Mouse (Mus musculus) large intestine, adult 2 months (tissue): ENCODE data around the gene Cchcr1. TPM values are rescaled to one million over a fixed set of nuclear protein-coding genes. Genes with fewer than 3 reads are reported as not detected.

Experiments used
- DNase-seq: peaks from one replicate; pipeline ENCODE4 v3.0.0-alpha.2; 2012; ENCODE audit warnings: low read depth, low spot score
- WGBS: fragments of 180-500 bp; shearing (Covaris S2); methylation state at CpG from one replicate; pipeline ENCODE4 v1.1.7; 2018; 5-methylcytosine and 5-hydroxymethylcytosine counted together
- polyA plus RNA-seq: library from polyadenylated mRNA; depleted of rRNA; stranded (reverse); fragments of >200 nt; gene quantifications from 2 replicates; pipeline ENCODE4 v1.2.3, GENCODE M21; 2012; rRNA removed

Gene Cchcr1
- polyA plus RNA-seq, 1 experiment: 6.5 TPM

GRCm38 (mm10) chr17:35550143-35550494 is 33.2 kb downstream of the Cchcr1 start:
- DNase-seq: no peak
- 89% methylated on average over 4 of the region's 4 CpGs for WGBS

GRCm38 (mm10) chr17:35550871-35551270 is 34.0 kb downstream of the Cchcr1 start:
- no peak for DNase-seq
- WGBS: 37% methylated on average over 8 of the region's 8 CpGs

GRCm38 (mm10) chr17:35551881-35552414 is 35.0 kb downstream of the Cchcr1 start, which contains the start of gene Cdsn:
Gene Cdsn, plus strand, starts transcription at chr17:35552128.
- no peak for DNase-seq
- WGBS: 89% methylated on average over 10 of the region's 10 CpGs

- no peak for DNase-seq
- 89% methylated on average over 5 of the region's 5 CpGs for WGBS
Measured at GRCm38 (mm10) chr17:35554321-35554720, 37.4 kb downstream of the Cchcr1 start.

GRCm38 (mm10) chr17:35554761-35555397 is 38.0 kb downstream of the Cchcr1 start:
- DNase-seq: no peak
- 92% methylated on average over 18 of the region's 18 CpGs for WGBS

GRCm38 (mm10) chr17:35556186-35556765 is 39.4 kb downstream of the Cchcr1 start:
- no peak for DNase-seq
- WGBS: 43% methylated on average over 13 of the region's 13 CpGs

- DNase-seq: peak; percentile 74
- WGBS: 8% methylated on average over 5 of the region's 5 CpGs
Measured at GRCm38 (mm10) chr17:35556812-35557211, 39.9 kb downstream of the Cchcr1 start.

GRCm38 (mm10) chr17:35557351-35557750 is 40.5 kb downstream of the Cchcr1 start:
- 41% methylated on average over 9 of the region's 9 CpGs for WGBS
- no peak for DNase-seq

GRCm38 (mm10) chr17:35558216-35558615 is 41.3 kb downstream of the Cchcr1 start:
- no peak for DNase-seq
- WGBS: 67% methylated on average over 8 of the region's 8 CpGs

GRCm38 (mm10) chr17:35567150-35567549 is 50.2 kb downstream of the Cchcr1 start, which contains the start of gene 2300002M23Rik:
Gene 2300002M23Rik, plus strand, starts transcription at chr17:35567450.
- 33% methylated on average over 3 of the region's 3 CpGs for WGBS
- DNase-seq: no peak

GRCm38 (mm10) chr17:35567767-35568166 is 50.9 kb downstream of the Cchcr1 start:
- 39% methylated on average over 9 of the region's 9 CpGs for WGBS
- DNase-seq: no peak

GRCm38 (mm10) chr17:35569091-35569944 is 52.4 kb downstream of the Cchcr1 start:
- DNase-seq: no peak
- 13% methylated on average over 28 of the region's 28 CpGs for WGBS

- WGBS: 87% methylated on average over 14 of the region's 14 CpGs
- no peak for DNase-seq
Measured at GRCm38 (mm10) chr17:35570836-35571235, 53.9 kb downstream of the Cchcr1 start.

GRCm38 (mm10) chr17:35571477-35571876 is 54.6 kb downstream of the Cchcr1 start:
- 93% methylated on average over 7 of the region's 7 CpGs for WGBS

GRCm38 (mm10) chr17:35578211-35578610 is 61.3 kb downstream of the Cchcr1 start:
- WGBS: 17% methylated on average over 6 of the region's 6 CpGs
- DNase-seq: peak; percentile 94

More at GRCm38 (mm10) chr17:35571477-35571876, 54.6 kb downstream of the Cchcr1 start:
- no peak for DNase-seq

Other genes with a start within 250 kb of the Cchcr1 start
- gene H2-Q1, start 196.7 kb upstream of the Cchcr1 start, polyA plus RNA-seq: 16.5 and 51.5 TPM in 2 replicates
- 245 and 632 TPM in 2 replicates for gene H2-Q2, start 174.9 kb upstream of the Cchcr1 start, polyA plus RNA-seq
- 80.0 and 122 TPM in 2 replicates for gene H2-Q4, start 137.5 kb upstream of the Cchcr1 start, polyA plus RNA-seq
- 52.5 and 53.5 TPM in 2 replicates for gene H2-Q6, start 92.2 kb upstream of the Cchcr1 start, polyA plus RNA-seq
- gene H2-Q7, start 77.9 kb upstream of the Cchcr1 start, polyA plus RNA-seq: 127 and 155 TPM in 2 replicates
- 7.5 and 13.8 TPM in 2 replicates for gene H2-Q10, start 47.0 kb upstream of the Cchcr1 start, polyA plus RNA-seq
- gene Pou5f1, start 11.1 kb upstream of the Cchcr1 start, polyA plus RNA-seq: not detected in 2 replicates
- gene Tcf19, start 276 bp upstream of the Cchcr1 start, polyA plus RNA-seq: 19.7 and 20.3 TPM in 2 replicates
- gene Psors1c2, start 16.1 kb downstream of the Cchcr1 start, polyA plus RNA-seq: 0.19 and 0.43 TPM in 2 replicates
- gene Cdsn, start 35.0 kb downstream of the Cchcr1 start, polyA plus RNA-seq: 1.2 and 1.4 TPM in 2 replicates
- not detected in 2 replicates for gene 2300002M23Rik, start 50.4 kb downstream of the Cchcr1 start, polyA plus RNA-seq
- not detected in 2 replicates for gene Sfta2, start 84.4 kb downstream of the Cchcr1 start, polyA plus RNA-seq
- not detected in 2 replicates for gene Gm9573, start 109.5 kb downstream of the Cchcr1 start, polyA plus RNA-seq
- gene Mucl3, start 126.6 kb downstream of the Cchcr1 start, polyA plus RNA-seq: 0.26 TPM in 1 of 2 replicates, not detected in the other
- gene Vars2, start 150.5 kb downstream of the Cchcr1 start, polyA plus RNA-seq: 20.3 and 25.1 TPM in 2 replicates
- 30.3 and 31.1 TPM in 2 replicates for gene Gtf2h4, start 156.6 kb downstream of the Cchcr1 start, polyA plus RNA-seq
- 39.0 and 48.9 TPM in 2 replicates for gene Ddr1, start 187.5 kb downstream of the Cchcr1 start, polyA plus RNA-seq